Mouse (Mus musculus): ENCODE measurements around the gene Olfr412. TPM values are rescaled to one million over a fixed set of nuclear protein-coding genes. Genes with fewer than 3 reads are reported as not detected.
A peak's percentile ranks its signal among the peaks of the same experiment; 100 is the strongest.

Olfr412 gene
- total and polyA plus RNA-seq, 2 experiments from 2014 or later = not detected

- ATAC-seq = no peak
- TF ChIP-seq CTCF (IDR thresholded peaks at IDR 0.05; ENCODE audit: low read depth) = no peak
- H3K4me2 ChIP-seq (ENCODE audit: low read depth) = no peak overlapping the region
- no peaks in the 10 kb centered on the region for H3K36me3 ChIP-seq (ENCODE audit: insufficient read depth)
- H3K9me3 ChIP-seq (ENCODE audit: low read length) = no peaks in the 10 kb centered on the region
- H3K27ac ChIP-seq (ENCODE audit: low read depth, low read length) = no peak overlapping the region
- H3K4me1 ChIP-seq (ENCODE audit: insufficient read depth) = no peaks in the 10 kb centered on the region
- DNase-seq = no peak
- H3K27me3 ChIP-seq (ENCODE audit: insufficient read depth, low read length) = no peaks in the 10 kb centered on the region
- 69% methylated on average over 4 of the region's 4 CpGs for WGBS
- no peak overlapping the region for H3K4me3 ChIP-seq (ENCODE audit: low read depth, low read length)
- H3K9ac ChIP-seq = no peak overlapping the region
Observed at GRCm38 (mm10) chr11:74379166-74379873, 17.5 kb downstream of the Olfr412 start.

- Histone ChIP-seq H3K9ac (no peak overlapping the region), H3K27ac (ENCODE audit: low read depth, low read length) (no peak overlapping the region), H3K9me3 (ENCODE audit: low read length) (no peaks in the 10 kb centered on the region), H3K27me3 (ENCODE audit: insufficient read depth, low read length) (no peaks in the 10 kb centered on the region), H3K4me3 (ENCODE audit: low read depth, low read length) (no peak overlapping the region), H3K4me1 (ENCODE audit: insufficient read depth) (no peaks in the 10 kb centered on the region), H3K36me3 (ENCODE audit: insufficient read depth) (0 out of 2 replicates have a peak, but pooled peaks cover 9% of the 10 kb centered on the region), H3K4me2 (ENCODE audit: low read depth) (no peak overlapping the region)
- no peak for DNase-seq
- 61% methylated on average over 9 of the region's 9 CpGs for WGBS
- TF ChIP-seq CTCF (IDR thresholded peaks at IDR 0.05; ENCODE audit: low read depth) = no peak
- ATAC-seq = peak; percentile 14; the same call in 1 of the 2 replicates
Observed at GRCm38 (mm10) chr11:74385674-74386073, 23.8 kb downstream of the Olfr412 start.

- DNase-seq (no peak), ATAC-seq (no peak)
- Histone ChIP-seq H3K27me3 (ENCODE audit: insufficient read depth, low read length) (no peaks in the 10 kb centered on the region), H3K4me2 (ENCODE audit: low read depth) (no peak overlapping the region), H3K9ac (no peak overlapping the region), H3K4me1 (ENCODE audit: insufficient read depth) (no peaks in the 10 kb centered on the region), H3K36me3 (ENCODE audit: insufficient read depth) (peaks cover 17% of the 10 kb centered on the region), H3K9me3 (ENCODE audit: low read length) (no peaks in the 10 kb centered on the region), H3K4me3 (ENCODE audit: low read depth, low read length) (no peak overlapping the region), H3K27ac (ENCODE audit: low read depth, low read length) (no peak overlapping the region)
- WGBS = 78% methylated on average over 5 of the region's 5 CpGs
- TF ChIP-seq CTCF (IDR thresholded peaks at IDR 0.05; ENCODE audit: low read depth) = no peak
Observed at GRCm38 (mm10) chr11:74387203-74387602, 25.3 kb downstream of the Olfr412 start.

- WGBS = 92% methylated on average over 11 of the region's 11 CpGs
- no peak overlapping the region for H3K4me3 ChIP-seq (ENCODE audit: low read depth, low read length)
- no peaks in the 10 kb centered on the region; the same call in 1 of the 2 replicates for H3K4me1 ChIP-seq (ENCODE audit: insufficient read depth)
- no peak for TF ChIP-seq CTCF (IDR thresholded peaks at IDR 0.05; ENCODE audit: low read depth)
- ATAC-seq (no peak), DNase-seq (no peak)
- H3K4me2 ChIP-seq (ENCODE audit: low read depth) = no peak overlapping the region
- H3K27ac ChIP-seq (ENCODE audit: low read depth, low read length) = no peak overlapping the region
- no peak overlapping the region for H3K9ac ChIP-seq
- H3K27me3 ChIP-seq (ENCODE audit: insufficient read depth, low read length) = no peaks in the 10 kb centered on the region
- H3K9me3 ChIP-seq (ENCODE audit: low read length) = no peaks in the 10 kb centered on the region
- peaks cover 16% of the 10 kb centered on the region for H3K36me3 ChIP-seq (ENCODE audit: insufficient read depth)
Observed at GRCm38 (mm10) chr11:74391899-74392298, 30.0 kb downstream of the Olfr412 start.

GRCm38 (mm10) chr11:74392903-74393302 is 31.0 kb downstream of the Olfr412 start:
- WGBS = 75% methylated on average over 6 of the region's 6 CpGs
- H3K4me1 ChIP-seq (ENCODE audit: insufficient read depth) = no peaks in the 10 kb centered on the region; the same call in 1 of the 2 replicates
- H3K27me3 ChIP-seq (ENCODE audit: insufficient read depth, low read length) = no peaks in the 10 kb centered on the region
- H3K27ac ChIP-seq (ENCODE audit: low read depth, low read length) = no peak overlapping the region
- ATAC-seq = no peak
- peaks cover 16% of the 10 kb centered on the region for H3K36me3 ChIP-seq (ENCODE audit: insufficient read depth)
- DNase-seq = no peak
- no peak overlapping the region for H3K4me3 ChIP-seq (ENCODE audit: low read depth, low read length)
- no peak for TF ChIP-seq CTCF (IDR thresholded peaks at IDR 0.05; ENCODE audit: low read depth)
- H3K4me2 ChIP-seq (ENCODE audit: low read depth) = no peak overlapping the region
- H3K9me3 ChIP-seq (ENCODE audit: low read length) = no peaks in the 10 kb centered on the region
- H3K9ac ChIP-seq = no peak overlapping the region

- Histone ChIP-seq H3K4me2 (ENCODE audit: low read depth) (no peak overlapping the region), H3K9me3 (ENCODE audit: low read length) (no peaks in the 10 kb centered on the region), H3K36me3 (ENCODE audit: insufficient read depth) (peaks cover 16% of the 10 kb centered on the region), H3K4me1 (ENCODE audit: insufficient read depth) (no peaks in the 10 kb centered on the region; the same call in 1 of the 2 replicates), H3K27me3 (ENCODE audit: insufficient read depth, low read length) (no peaks in the 10 kb centered on the region), H3K9ac (no peak overlapping the region), H3K4me3 (ENCODE audit: low read depth, low read length) (no peak overlapping the region), H3K27ac (ENCODE audit: low read depth, low read length) (no peak overlapping the region)
- WGBS = 33% methylated on average over 5 of the region's 5 CpGs
- DNase-seq (peak; percentile 23), ATAC-seq (no peak)
- no peak for TF ChIP-seq CTCF (IDR thresholded peaks at IDR 0.05; ENCODE audit: low read depth)
Observed at GRCm38 (mm10) chr11:74393489-74393888, 31.6 kb downstream of the Olfr412 start.

GRCm38 (mm10) chr11:74395583-74395982 is 33.7 kb downstream of the Olfr412 start:
- H3K4me3 ChIP-seq (ENCODE audit: low read depth, low read length) = no peak overlapping the region
- no peak for DNase-seq
- H3K36me3 ChIP-seq (ENCODE audit: insufficient read depth) = peaks cover 13% of the 10 kb centered on the region
- no peaks in the 10 kb centered on the region; the same call in 1 of the 2 replicates for H3K4me1 ChIP-seq (ENCODE audit: insufficient read depth)
- H3K9me3 ChIP-seq (ENCODE audit: low read length) = no peaks in the 10 kb centered on the region
- H3K27ac ChIP-seq (ENCODE audit: low read depth, low read length) = no peak overlapping the region
- no peak for ATAC-seq
- WGBS = 86% methylated on average over 18 of the region's 18 CpGs
- H3K27me3 ChIP-seq (ENCODE audit: insufficient read depth, low read length) = no peaks in the 10 kb centered on the region
- no peak overlapping the region for H3K9ac ChIP-seq
- no peak overlapping the region for H3K4me2 ChIP-seq (ENCODE audit: low read depth)
- TF ChIP-seq CTCF (IDR thresholded peaks at IDR 0.05; ENCODE audit: low read depth) = no peak

All from forebrain, postnatal 0 days (tissue).